Mouse (Mus musculus): ENCODE measurements around the gene Klkb1.

DNA sequence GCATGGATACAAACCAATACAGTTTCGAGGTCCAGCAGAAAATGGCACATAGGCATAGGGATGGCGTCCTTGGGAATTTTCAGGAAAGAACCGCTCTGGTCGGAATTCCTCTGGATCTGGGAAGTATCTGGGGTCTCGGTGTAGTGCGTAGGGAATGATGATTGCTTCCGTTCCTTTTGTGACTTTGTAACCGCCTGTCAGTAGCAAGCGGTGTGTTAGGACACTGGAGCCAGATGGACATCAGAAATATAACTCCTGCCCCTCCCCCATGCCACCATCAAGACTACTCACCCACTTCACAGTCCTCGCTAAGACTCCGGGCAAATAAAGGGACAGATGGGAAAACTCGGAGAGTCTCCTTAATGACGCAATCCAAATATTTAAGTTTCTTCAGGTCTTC is 13.7 kb upstream of the Klkb1 start, which contains the start of gene Gm45753:
- TF ChIP-seq MEF2A (IDR thresholded peaks at IDR 0.05; ENCODE audit: borderline replicate concordance, low read depth, low read length) (no peak), HCFC1 (IDR thresholded peaks at IDR 0.05; ENCODE audit: low read depth, low read length) (no peak), CTCF (conservative IDR thresholded peaks at IDR 0.05 in 1 of 2, IDR thresholded peaks at IDR 0.05 in 1 of 2; ENCODE audit: low read depth in 2 of 2, low read length in 2 of 2) (no peak), ZMIZ1 (IDR thresholded peaks at IDR 0.05; ENCODE audit: low read depth, low read length) (no peak), EP300 (IDR thresholded peaks at IDR 0.05; ENCODE audit: low read length) (no peak), POLR2A (IDR thresholded peaks at IDR 0.05; ENCODE audit: low read depth, low read length) (no peak), USF1 (IDR thresholded peaks at IDR 0.05; ENCODE audit: low read depth, low read length) (no peak), ZNF384 (IDR thresholded peaks at IDR 0.05; ENCODE audit: low read depth, low read length) (no peak), ETS1 (conservative IDR thresholded peaks at IDR 0.05; ENCODE audit: low read depth, low read length) (no peak)
